Mouse (Mus musculus) forebrain, embryonic 12.5 days (tissue): ENCODE measurements around the gene Gm28043. TPM values are rescaled to one million over a fixed set of nuclear protein-coding genes. Genes with fewer than 3 reads are reported as not detected.

Experiments used
- ATAC-seq: fragments of 200-750 bp; cut with Nextera tagmentation; 2 replicates; pipeline ENCODE4 v1.8.0; 2017; ENCODE audit warnings: moderate TSS enrichment; ENCODE audit not compliant: low FRiP score
- H3K27ac ChIP-seq: fragments of 300-500 bp; sonication (generic); 2 replicates; pipeline ENCODE4 v1.5.1; 2016; ENCODE audit warnings: mild to moderate bottlenecking
- H3K27me3 ChIP-seq: fragments of 300-500 bp; sonication (generic); 2 replicates; pipeline ENCODE4 v1.6.1; 2016; ENCODE audit warnings: mild to moderate bottlenecking
- H3K36me3 ChIP-seq: fragments of 300-500 bp; sonication (generic); replicated peaks from 2 replicates; pipeline ENCODE4 v1.6.1; 2016; ENCODE audit warnings: mild to moderate bottlenecking
- H3K4me1 ChIP-seq: fragments of 300-500 bp; sonication (generic); 2 replicates; pipeline ENCODE4 v1.6.1; 2016
- H3K4me2 ChIP-seq: fragments of 300-500 bp; sonication (generic); 2 replicates; pipeline ENCODE4 v1.6.1; 2016; ENCODE audit warnings: mild to moderate bottlenecking, moderate library complexity
- H3K4me3 ChIP-seq: fragments of 300-500 bp; sonication (generic); replicated peaks from 2 replicates; pipeline ENCODE4 v1.5.1; 2016; ENCODE audit warnings: mild to moderate bottlenecking
- H3K9ac ChIP-seq: fragments of 300-500 bp; sonication (generic); 2 replicates; pipeline ENCODE4 v1.6.1; 2016; ENCODE audit warnings: mild to moderate bottlenecking
- H3K9me3 ChIP-seq: fragments of 300-500 bp; sonication (generic); 2 replicates; pipeline ENCODE4 v1.6.1; 2016
- WGBS: fragments of 180-500 bp; shearing (Covaris S2); methylation state at CpG from one replicate; pipeline ENCODE4 v1.1.7; 2016; 5-methylcytosine and 5-hydroxymethylcytosine counted together
- polyA plus RNA-seq: library from polyadenylated mRNA; unstranded; fragments of >200 nt; fragmentation: Nextera tagmentation; extraction: Ambion mirVana; gene quantifications from 2 replicates; pipeline ENCODE4 v1.2.1, GENCODE M21; 2016

Gene Gm28043
- 4.1 and 4.6 TPM in 2 replicates for polyA plus RNA-seq

- Histone ChIP-seq H3K4me1 (peaks cover 29% of the 10 kb centered on the region), H3K4me2 (peak within 1 kb of the TSS; percentile 87), H3K9me3 (no peaks in the 10 kb centered on the region), H3K36me3 (peaks cover 19% of the 10 kb centered on the region), H3K27ac (peak within 1 kb of the TSS; percentile 95), H3K27me3 (no peaks in the 10 kb centered on the region), H3K4me3 (peak within 1 kb of the TSS; percentile 99), H3K9ac (peak within 1 kb of the TSS; percentile 99)
- ATAC-seq: peak; percentile 94
- 1% methylated on average over 52 of the region's 52 CpGs for WGBS
Measured at GRCm38 (mm10) chr17:29614115-29615023, at the start of gene Gm28043, which contains the start of gene Rnf8. Gm28043 (plus strand) TSS chr17:29614876. Rnf8 (plus strand) TSS chr17:29614790.

- peaks cover 41% of the 10 kb centered on the region for H3K36me3 ChIP-seq
- no peak overlapping the region for H3K4me3 ChIP-seq
- H3K9ac ChIP-seq: no peak overlapping the region
- no peaks in the 10 kb centered on the region for H3K4me1 ChIP-seq
- WGBS: 97% methylated on average over 5 of the region's 5 CpGs
- H3K4me2 ChIP-seq: no peak overlapping the region
- ATAC-seq: no peak
- H3K27ac ChIP-seq: no peak overlapping the region
- no peaks in the 10 kb centered on the region for H3K9me3 ChIP-seq
- no peaks in the 10 kb centered on the region for H3K27me3 ChIP-seq
Measured at GRCm38 (mm10) chr17:29565521-29565920, 49.2 kb upstream of the Gm28043 start.

- Histone ChIP-seq H3K4me3 (no peak overlapping the region), H3K4me1 (no peaks in the 10 kb centered on the region), H3K9me3 (no peaks in the 10 kb centered on the region), H3K9ac (no peak overlapping the region), H3K27ac (no peak overlapping the region), H3K27me3 (no peaks in the 10 kb centered on the region), H3K4me2 (no peak overlapping the region), H3K36me3 (peaks cover 70% of the 10 kb centered on the region)
- whole genome bisulfite sequencing: 92% methylated on average over 15 of the region's 15 CpGs
- no peak for ATAC-seq
Measured at GRCm38 (mm10) chr17:29568435-29568834, 46.2 kb upstream of the Gm28043 start.

GRCm38 (mm10) chr17:29569831-29570230 lies 44.8 kb upstream of the Gm28043 start:
- Histone ChIP-seq H3K9me3 (no peaks in the 10 kb centered on the region), H3K4me1 (no peaks in the 10 kb centered on the region), H3K27me3 (no peaks in the 10 kb centered on the region), H3K4me2 (no peak overlapping the region), H3K36me3 (peaks cover 74% of the 10 kb centered on the region), H3K27ac (no peak overlapping the region), H3K4me3 (no peak overlapping the region), H3K9ac (no peak overlapping the region)
- ATAC-seq: no peak
- WGBS: 88% methylated on average over 6 of the region's 6 CpGs

GRCm38 (mm10) chr17:29579579-29580126 lies 35.0 kb upstream of the Gm28043 start:
- Histone ChIP-seq H3K4me2 (no peak overlapping the region), H3K27me3 (no peaks in the 10 kb centered on the region), H3K4me1 (no peaks in the 10 kb centered on the region), H3K9me3 (no peaks in the 10 kb centered on the region), H3K4me3 (no peak overlapping the region), H3K36me3 (peaks cover 79% of the 10 kb centered on the region), H3K27ac (no peak overlapping the region), H3K9ac (no peak overlapping the region)
- 85% methylated on average over 4 of the region's 4 CpGs for WGBS
- no peak for ATAC-seq

GRCm38 (mm10) chr17:29583569-29583968 lies 31.1 kb upstream of the Gm28043 start:
- H3K27me3 ChIP-seq: no peaks in the 10 kb centered on the region
- no peak overlapping the region for H3K4me3 ChIP-seq
- 91% methylated on average over 5 of the region's 5 CpGs for WGBS
- no peak overlapping the region for H3K9ac ChIP-seq
- H3K9me3 ChIP-seq: no peaks in the 10 kb centered on the region
- no peak overlapping the region for H3K4me2 ChIP-seq
- H3K4me1 ChIP-seq: no peaks in the 10 kb centered on the region; the same call in 1 of the 2 replicates
- H3K27ac ChIP-seq: no peak overlapping the region
- no peak for ATAC-seq
- H3K36me3 ChIP-seq: peaks cover 61% of the 10 kb centered on the region

- Histone ChIP-seq H3K9ac (no peak overlapping the region), H3K4me3 (no peak overlapping the region), H3K27me3 (no peaks in the 10 kb centered on the region), H3K27ac (no peak overlapping the region), H3K4me2 (no peak overlapping the region), H3K36me3 (peaks cover 54% of the 10 kb centered on the region), H3K9me3 (no peaks in the 10 kb centered on the region), H3K4me1 (peaks cover 5% of the 10 kb centered on the region)
- ATAC-seq: no peak
- WGBS: 86% methylated on average over 5 of the region's 5 CpGs
Measured at GRCm38 (mm10) chr17:29584306-29584705, 30.4 kb upstream of the Gm28043 start.

- Histone ChIP-seq H3K9me3 (no peaks in the 10 kb centered on the region), H3K4me1 (peaks cover 9% of the 10 kb centered on the region), H3K36me3 (peaks cover 50% of the 10 kb centered on the region), H3K27me3 (no peaks in the 10 kb centered on the region), H3K9ac (no peak overlapping the region), H3K27ac (no peak overlapping the region), H3K4me2 (no peak overlapping the region), H3K4me3 (no peak overlapping the region)
- ATAC-seq: no peak
- whole genome bisulfite sequencing: 76% methylated on average over 3 of the region's 3 CpGs
Measured at GRCm38 (mm10) chr17:29584737-29585136, 29.9 kb upstream of the Gm28043 start.

- H3K4me1 ChIP-seq: peaks cover 11% of the 10 kb centered on the region
- H3K9me3 ChIP-seq: no peaks in the 10 kb centered on the region
- peaks cover 42% of the 10 kb centered on the region for H3K36me3 ChIP-seq
- no peak overlapping the region for H3K27ac ChIP-seq
- 95% methylated on average over 6 of the region's 6 CpGs for WGBS
- no peak for ATAC-seq
- no peak overlapping the region for H3K4me2 ChIP-seq
- no peak overlapping the region for H3K4me3 ChIP-seq
- no peak overlapping the region for H3K9ac ChIP-seq
- no peaks in the 10 kb centered on the region for H3K27me3 ChIP-seq
Measured at GRCm38 (mm10) chr17:29585446-29585845, 29.2 kb upstream of the Gm28043 start.

GRCm38 (mm10) chr17:29586921-29587320 lies 27.8 kb upstream of the Gm28043 start:
- Histone ChIP-seq H3K27me3 (no peaks in the 10 kb centered on the region), H3K4me2 (no peak overlapping the region), H3K27ac (no peak overlapping the region), H3K9ac (no peak overlapping the region), H3K4me3 (no peak overlapping the region), H3K9me3 (no peaks in the 10 kb centered on the region), H3K4me1 (peaks cover 11% of the 10 kb centered on the region), H3K36me3 (peaks cover 31% of the 10 kb centered on the region)
- no peak for ATAC-seq
- WGBS: 89% methylated on average over 9 of the region's 9 CpGs

GRCm38 (mm10) chr17:29589221-29589898 lies 25.3 kb upstream of the Gm28043 start:
- Histone ChIP-seq H3K4me2 (no peak overlapping the region; the same call in 1 of the 2 replicates), H3K27me3 (no peaks in the 10 kb centered on the region), H3K9ac (no peak overlapping the region; the same call in 1 of the 2 replicates), H3K27ac (peak overlapping the region; percentile 74), H3K36me3 (peaks cover 23% of the 10 kb centered on the region), H3K4me3 (no peak overlapping the region), H3K9me3 (no peaks in the 10 kb centered on the region), H3K4me1 (peaks cover 11% of the 10 kb centered on the region)
- peak; percentile 78 for ATAC-seq
- WGBS: 31% methylated on average over 11 of the region's 11 CpGs
